Mouse (Mus musculus): ENCODE measurements at regions not wholly inside any gene's neighbourhood (a gene's known extent, or its start where the extent isn't known, plus 50 kb on each side); places are given as distances from the start of the nearest gene placed in this dataset.
A peak's percentile ranks its signal among the peaks of the same experiment; 100 is the strongest.

DNA sequence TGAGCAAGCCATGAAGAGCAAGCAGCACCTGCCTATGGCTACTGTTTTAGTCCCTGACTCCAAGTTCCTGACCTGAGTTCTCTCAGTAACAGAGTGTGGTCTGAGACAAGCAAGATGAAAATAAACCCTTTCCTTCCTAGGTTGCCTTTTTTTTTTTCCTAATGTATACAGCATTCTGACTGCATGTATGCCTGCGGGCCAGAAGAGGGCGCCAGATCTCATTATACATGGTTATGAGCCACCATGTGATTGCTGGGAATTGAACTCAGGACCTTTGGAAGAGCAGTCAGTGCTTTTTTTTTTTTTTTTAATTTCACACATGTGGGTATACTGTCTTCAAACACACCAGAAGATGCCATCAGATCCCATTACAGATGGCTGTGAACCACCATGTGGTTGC lies 69.3 kb upstream of the Usp24 start:
- no peak for DNase-seq

- DNase-seq, result no peak
Observed at GRCm38 (mm10) chr4:106247398-106247797, 68.6 kb upstream of the Usp24 start.

DNA sequence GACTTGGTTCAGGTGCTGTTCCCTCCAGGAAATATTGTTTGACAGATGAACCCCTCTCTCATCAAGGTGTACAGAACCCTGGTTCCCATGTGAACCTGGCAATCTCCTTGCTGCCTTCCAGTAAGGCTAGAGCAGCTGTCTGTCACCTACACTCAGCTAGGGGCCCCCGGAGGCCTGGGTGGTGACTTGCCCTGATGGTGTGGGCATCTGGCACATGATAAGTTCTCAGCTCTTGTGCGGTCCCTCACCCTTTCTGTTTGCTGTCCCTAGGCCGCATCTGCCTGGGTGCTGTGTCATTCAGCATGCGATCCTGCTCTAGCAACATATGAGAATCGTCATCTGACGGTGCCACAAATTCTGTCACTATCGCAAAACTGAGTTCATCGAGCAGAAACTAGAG lies 67.7 kb upstream of the Usp24 start:
- DNase-seq, result no peak

GRCm38 (mm10) chr4:106249028-106249782 lies 66.8 kb upstream of the Usp24 start:
- no peak for DNase-seq

- DNase-seq, result no peak
Observed at GRCm38 (mm10) chr4:106250048-106250447, 66.0 kb upstream of the Usp24 start.

DNA sequence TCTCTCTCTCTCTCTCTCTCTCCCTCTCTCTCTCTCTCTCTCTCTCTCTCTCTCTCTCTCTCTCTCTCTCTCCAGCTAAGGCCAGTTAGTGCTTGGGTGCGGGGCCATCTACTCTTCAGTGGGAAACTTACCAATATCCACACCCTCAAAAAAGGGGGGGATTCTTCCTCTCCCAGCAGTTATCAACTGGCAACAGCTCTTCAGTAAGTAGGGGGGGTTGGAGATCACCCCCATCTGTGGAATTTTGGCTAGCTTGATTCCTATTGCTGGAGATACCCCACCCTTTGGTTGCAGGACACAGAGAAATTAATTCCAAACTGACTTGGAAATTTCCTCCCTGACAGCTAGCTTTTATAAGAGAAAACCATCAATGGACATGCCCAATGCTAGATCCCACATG lies 64.6 kb upstream of the Usp24 start:
- no peak for DNase-seq

DNA sequence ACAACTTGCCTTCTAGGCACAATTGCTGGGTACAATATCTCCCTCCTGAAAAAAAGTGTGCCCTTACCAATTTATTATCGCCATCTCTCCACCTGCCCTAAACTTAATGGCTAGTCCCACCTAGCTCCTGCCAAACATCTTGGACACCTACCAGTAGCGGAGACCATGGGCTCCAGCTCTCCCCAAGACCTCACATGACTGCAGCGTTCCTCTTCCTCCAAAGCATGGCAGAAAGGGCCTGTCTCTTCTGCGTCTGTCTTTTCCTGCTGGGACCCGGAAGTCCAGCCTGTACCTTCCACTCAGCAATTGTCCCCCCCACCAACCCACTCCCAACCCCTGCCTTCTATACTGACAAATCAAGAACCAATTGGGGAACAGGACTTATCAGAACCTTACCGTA lies 63.1 kb upstream of the Usp24 start:
- DNase-seq, result no peak

- no peak for DNase-seq
Observed at GRCm38 (mm10) chr4:106254761-106255475, 61.1 kb upstream of the Usp24 start.

DNA sequence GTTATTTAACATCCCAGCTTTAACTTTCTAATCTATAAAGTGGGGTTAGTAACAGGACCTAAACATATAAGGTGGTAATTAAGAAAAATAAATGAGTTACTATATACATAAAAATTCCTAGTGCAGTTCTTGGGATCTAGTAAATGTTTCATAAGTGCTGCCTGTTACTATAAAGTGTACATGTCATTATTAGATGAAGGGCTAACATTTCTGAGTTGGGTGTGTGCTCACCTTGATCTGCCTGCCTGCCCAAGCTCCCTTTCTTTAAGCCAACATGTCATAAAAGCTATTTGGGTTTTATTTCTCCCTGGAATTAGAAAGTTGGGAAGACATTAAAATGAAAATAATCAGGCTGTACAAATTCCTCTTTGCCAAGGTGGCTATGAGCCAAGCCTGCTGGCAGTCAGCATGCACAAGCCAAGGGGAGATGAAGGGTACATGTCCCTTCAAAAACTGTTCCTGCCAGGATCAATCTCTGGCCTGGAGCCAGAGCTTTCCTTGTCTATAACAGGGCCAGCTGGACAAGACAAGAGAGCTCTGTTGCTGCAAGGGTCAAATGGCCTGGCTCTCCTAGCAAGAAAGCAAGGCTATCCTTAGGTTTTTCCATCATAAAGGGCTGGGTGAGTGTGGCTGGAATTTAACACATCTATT lies 59.9 kb upstream of the Usp24 start:
- peak; percentile 73 for DNase-seq

GRCm38 (mm10) chr4:106261404-106261803 lies 54.6 kb upstream of the Usp24 start:
- peak; percentile 72 for DNase-seq

GRCm38 (mm10) chr4:106261901-106262560 lies 54.0 kb upstream of the Usp24 start:
- DNase-seq, result no peak

DNA sequence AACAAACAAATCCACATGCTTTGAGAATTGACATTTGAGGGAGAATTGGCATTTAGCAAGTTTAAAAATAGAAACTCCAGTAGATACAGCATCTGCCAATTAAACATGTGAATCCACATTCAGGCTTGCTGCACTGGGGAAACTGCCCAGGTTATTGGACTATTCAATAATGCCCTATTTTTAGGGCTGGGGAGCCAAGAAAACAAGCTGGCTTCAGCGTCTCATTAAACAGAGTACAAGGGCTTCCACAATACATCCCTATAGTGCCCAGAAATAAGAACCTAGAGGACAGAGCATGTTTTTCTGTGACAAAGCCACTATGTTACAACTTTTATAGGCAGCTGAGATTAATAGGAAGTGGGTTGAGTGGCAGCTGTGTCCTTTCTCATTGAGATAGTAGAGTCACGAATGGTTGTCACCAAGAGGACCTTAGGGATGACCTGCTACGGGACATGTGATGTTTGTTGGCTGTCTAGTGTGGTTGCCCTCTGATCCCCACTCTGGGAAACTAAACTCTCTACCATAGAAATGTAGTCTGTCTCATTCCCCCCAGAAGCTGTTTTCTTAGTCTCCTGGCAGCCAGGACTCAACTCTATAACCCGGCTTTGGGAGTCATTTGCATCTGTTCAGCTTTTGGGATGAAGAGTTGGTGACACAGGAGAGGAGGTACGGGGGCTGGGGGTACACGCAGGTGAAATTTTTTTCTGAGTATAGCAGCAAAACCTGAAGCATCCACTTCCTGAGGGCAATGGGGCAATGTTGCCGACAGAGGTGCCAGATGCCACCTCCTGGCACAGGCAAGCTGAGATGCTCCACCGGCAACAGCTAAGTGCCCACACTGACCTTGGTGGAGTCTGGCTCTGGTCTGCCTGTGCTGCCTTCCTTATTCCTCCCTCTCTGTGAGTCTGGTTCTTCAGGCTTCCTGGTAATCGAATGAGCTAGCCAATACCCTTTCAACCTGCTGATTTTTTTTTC lies 53.0 kb upstream of the Usp24 start:
- DNase-seq, result peak; percentile 45

Measured in kidney, postnatal 10 days (tissue).